Mouse (Mus musculus): ENCODE data around the gene Cxcl2. TPM values are rescaled to one million over a fixed set of nuclear protein-coding genes. Genes with fewer than 3 reads are reported as not detected.

Cxcl2 gene
- polyA plus RNA-seq, 1 experiment = not detected

- no peak within 1 kb of the TSS for H3K27ac ChIP-seq (ENCODE audit: insufficient read depth, low read length)
Measured at GRCm38 (mm10) chr5:90890519-90891463, 12.9 kb upstream of the Cxcl2 start, which contains the start of gene Cxcl1. TSS of gene Cxcl1 (plus strand) at chr5:90891241.

GRCm38 (mm10) chr5:90891464-90891813, 12.2 kb upstream of the Cxcl2 start:
- TF ChIP-seq POLR2A (IDR thresholded peaks at IDR 0.05; ENCODE audit: extremely low read depth, insufficient read depth, low read length) = no peak
- no peak for TF ChIP-seq CTCF (IDR thresholded peaks at IDR 0.05; ENCODE audit: extremely low read depth, insufficient read depth, low read length)
- peak overlapping the region; percentile 33; the same call in 1 of the 2 replicates for H3K4me3 ChIP-seq (ENCODE audit: insufficient read depth, low read length)
- H3K4me1 ChIP-seq (ENCODE audit: control insufficient read depth, insufficient read depth, low read length) = no peaks in the 10 kb centered on the region
- no peak overlapping the region for H3K27ac ChIP-seq (ENCODE audit: insufficient read depth, low read length)

More at GRCm38 (mm10) chr5:90890519-90891463, 12.9 kb upstream of the Cxcl2 start, which contains the start of gene Cxcl1:
- peak within 1 kb of the TSS; percentile 33 for H3K4me3 ChIP-seq (ENCODE audit: insufficient read depth, low read length)
- H3K4me1 ChIP-seq (ENCODE audit: control insufficient read depth, insufficient read depth, low read length) = no peaks in the 10 kb centered on the region
- TF ChIP-seq CTCF (IDR thresholded peaks at IDR 0.05; ENCODE audit: extremely low read depth, insufficient read depth, low read length) = 0 out of 2 replicates have a peak, but pooled peaks have one; percentile 7
- TF ChIP-seq POLR2A (IDR thresholded peaks at IDR 0.05; ENCODE audit: extremely low read depth, insufficient read depth, low read length) = no peak

GRCm38 (mm10) chr5:90894231-90894630, 9.4 kb upstream of the Cxcl2 start:
- no peak for TF ChIP-seq CTCF (IDR thresholded peaks at IDR 0.05; ENCODE audit: extremely low read depth, insufficient read depth, low read length)
- no peak for TF ChIP-seq POLR2A (IDR thresholded peaks at IDR 0.05; ENCODE audit: extremely low read depth, insufficient read depth, low read length)
- Histone ChIP-seq H3K27ac (ENCODE audit: insufficient read depth, low read length) (no peak overlapping the region), H3K4me1 (ENCODE audit: control insufficient read depth, insufficient read depth, low read length) (no peaks in the 10 kb centered on the region), H3K4me3 (ENCODE audit: insufficient read depth, low read length) (no peak overlapping the region)

GRCm38 (mm10) chr5:90897429-90897828, 6.2 kb upstream of the Cxcl2 start:
- no peaks in the 10 kb centered on the region for H3K4me1 ChIP-seq (ENCODE audit: control insufficient read depth, insufficient read depth, low read length)
- TF ChIP-seq POLR2A (IDR thresholded peaks at IDR 0.05; ENCODE audit: extremely low read depth, insufficient read depth, low read length) (no peak), CTCF (IDR thresholded peaks at IDR 0.05; ENCODE audit: extremely low read depth, insufficient read depth, low read length) (no peak)

GRCm38 (mm10) chr5:90899308-90899707, 4.4 kb upstream of the Cxcl2 start:
- H3K4me1 ChIP-seq (ENCODE audit: control insufficient read depth, insufficient read depth, low read length) = peaks cover 2% of the 10 kb centered on the region; the same call in 1 of the 2 replicates
- H3K4me3 ChIP-seq (ENCODE audit: insufficient read depth, low read length) = no peak overlapping the region
- no peak for TF ChIP-seq CTCF (IDR thresholded peaks at IDR 0.05; ENCODE audit: extremely low read depth, insufficient read depth, low read length)
- no peak for TF ChIP-seq POLR2A (IDR thresholded peaks at IDR 0.05; ENCODE audit: extremely low read depth, insufficient read depth, low read length)
- no peak overlapping the region for H3K27ac ChIP-seq (ENCODE audit: insufficient read depth, low read length)

More at GRCm38 (mm10) chr5:90897429-90897828, 6.2 kb upstream of the Cxcl2 start:
- Histone ChIP-seq H3K27ac (ENCODE audit: insufficient read depth, low read length) (no peak overlapping the region), H3K4me3 (ENCODE audit: insufficient read depth, low read length) (no peak overlapping the region)

- Histone ChIP-seq H3K27ac (ENCODE audit: insufficient read depth, low read length) (no peak overlapping the region), H3K4me1 (ENCODE audit: control insufficient read depth, insufficient read depth, low read length) (peaks cover 2% of the 10 kb centered on the region; the same call in 1 of the 2 replicates), H3K4me3 (ENCODE audit: insufficient read depth, low read length) (no peak overlapping the region)
- TF ChIP-seq POLR2A (IDR thresholded peaks at IDR 0.05; ENCODE audit: extremely low read depth, insufficient read depth, low read length) (no peak), CTCF (IDR thresholded peaks at IDR 0.05; ENCODE audit: extremely low read depth, insufficient read depth, low read length) (no peak)
Measured at GRCm38 (mm10) chr5:90900147-90900546, 3.5 kb upstream of the Cxcl2 start.

GRCm38 (mm10) chr5:90900688-90901087, 3.0 kb upstream of the Cxcl2 start:
- Histone ChIP-seq H3K4me1 (ENCODE audit: control insufficient read depth, insufficient read depth, low read length) (peaks cover 2% of the 10 kb centered on the region; the same call in 1 of the 2 replicates), H3K4me3 (ENCODE audit: insufficient read depth, low read length) (no peak overlapping the region), H3K27ac (ENCODE audit: insufficient read depth, low read length) (no peak overlapping the region)
- TF ChIP-seq POLR2A (IDR thresholded peaks at IDR 0.05; ENCODE audit: extremely low read depth, insufficient read depth, low read length) = no peak
- TF ChIP-seq CTCF (IDR thresholded peaks at IDR 0.05; ENCODE audit: extremely low read depth, insufficient read depth, low read length) = no peak

- Histone ChIP-seq H3K4me1 (ENCODE audit: control insufficient read depth, insufficient read depth, low read length) (peaks cover 2% of the 10 kb centered on the region; the same call in 1 of the 2 replicates), H3K27ac (ENCODE audit: insufficient read depth, low read length) (no peak overlapping the region), H3K4me3 (ENCODE audit: insufficient read depth, low read length) (no peak overlapping the region)
- TF ChIP-seq CTCF (IDR thresholded peaks at IDR 0.05; ENCODE audit: extremely low read depth, insufficient read depth, low read length) (no peak), POLR2A (IDR thresholded peaks at IDR 0.05; ENCODE audit: extremely low read depth, insufficient read depth, low read length) (no peak)
Measured at GRCm38 (mm10) chr5:90902380-90903260, 1.1 kb upstream of the Cxcl2 start.

- no peak overlapping the region for H3K4me3 ChIP-seq (ENCODE audit: insufficient read depth, low read length)
- no peak overlapping the region for H3K27ac ChIP-seq (ENCODE audit: insufficient read depth, low read length)
- TF ChIP-seq POLR2A (IDR thresholded peaks at IDR 0.05; ENCODE audit: extremely low read depth, insufficient read depth, low read length) (no peak), CTCF (IDR thresholded peaks at IDR 0.05; ENCODE audit: extremely low read depth, insufficient read depth, low read length) (peak; percentile 94)
- H3K4me1 ChIP-seq (ENCODE audit: control insufficient read depth, insufficient read depth, low read length) = no peaks in the 10 kb centered on the region
Measured at GRCm38 (mm10) chr5:90908983-90909382, 5.3 kb downstream of the Cxcl2 start.
